Mouse (Mus musculus) bone marrow macrophage, adult 2 months (primary cell): ENCODE data around the gene Tamm41. TPM values are rescaled to one million over a fixed set of nuclear protein-coding genes. Genes with fewer than 3 reads are reported as not detected.

ENCODE experiments used
- H3K27ac ChIP-seq: 2 replicates; pipeline ENCODE4 v1.5.1; 2012; ENCODE audit warnings: low read depth, low read length; ENCODE audit not compliant: insufficient read depth
- H3K4me1 ChIP-seq: 2 replicates; pipeline ENCODE4 v1.6.1; 2012; ENCODE audit warnings: low read length; ENCODE audit not compliant: control insufficient read depth, insufficient read depth
- H3K4me3 ChIP-seq: 2 replicates; pipeline ENCODE4 v1.5.1; 2012; ENCODE audit warnings: mild to moderate bottlenecking, low read length, moderate library complexity; ENCODE audit not compliant: insufficient read depth
- CTCF ChIP-seq: IDR thresholded peaks from 2 replicates; pipeline ENCODE4 v1.5.1; 2012; ENCODE audit warnings: low read depth, mild to moderate bottlenecking, low read length, moderate library complexity
- POLR2A ChIP-seq: IDR thresholded peaks from 2 replicates; pipeline ENCODE4 v1.6.1; 2012; ENCODE audit warnings: mild to moderate bottlenecking, low read depth, low read length, borderline replicate concordance
- polyA plus RNA-seq: library from polyadenylated mRNA; stranded (reverse); fragments of >200 nt; gene quantifications from 2 replicates; pipeline ENCODE4 v1.2.4, GENCODE M21; 2012; ENCODE audit not compliant: missing spikeins, insufficient read depth, insufficient read length

The Tamm41 gene
- polyA plus RNA-seq, 1 experiment: 18.8 TPM

DNA sequence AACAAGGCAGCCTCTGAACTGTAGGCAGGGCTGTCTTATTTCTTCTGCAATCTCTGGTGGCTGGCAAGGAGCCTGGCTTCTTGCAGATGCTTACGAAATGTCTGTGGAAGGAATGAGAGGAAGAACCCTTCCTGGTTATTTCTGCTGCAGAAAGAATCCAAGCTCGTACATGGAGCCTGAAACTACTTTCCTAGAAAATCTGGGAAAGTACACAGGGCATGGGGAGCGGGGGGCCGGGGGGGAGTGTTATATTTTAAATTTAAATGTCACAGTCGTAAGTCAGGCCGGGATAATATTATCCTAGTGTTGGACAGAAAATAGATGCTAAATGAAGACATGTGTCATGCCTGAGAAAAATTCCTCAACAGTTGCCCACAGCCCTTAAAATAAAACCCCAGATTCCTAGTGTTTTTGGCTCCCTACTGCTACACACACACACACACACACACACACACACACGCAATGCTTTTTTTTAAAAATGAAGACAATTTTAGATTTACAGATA is 60.7 kb downstream of the Tamm41 start:
- Histone ChIP-seq H3K4me3 (no peak overlapping the region), H3K27ac (no peak overlapping the region), H3K4me1 (no peaks in the 10 kb centered on the region)
- TF ChIP-seq CTCF (no peak), POLR2A (no peak)

DNA sequence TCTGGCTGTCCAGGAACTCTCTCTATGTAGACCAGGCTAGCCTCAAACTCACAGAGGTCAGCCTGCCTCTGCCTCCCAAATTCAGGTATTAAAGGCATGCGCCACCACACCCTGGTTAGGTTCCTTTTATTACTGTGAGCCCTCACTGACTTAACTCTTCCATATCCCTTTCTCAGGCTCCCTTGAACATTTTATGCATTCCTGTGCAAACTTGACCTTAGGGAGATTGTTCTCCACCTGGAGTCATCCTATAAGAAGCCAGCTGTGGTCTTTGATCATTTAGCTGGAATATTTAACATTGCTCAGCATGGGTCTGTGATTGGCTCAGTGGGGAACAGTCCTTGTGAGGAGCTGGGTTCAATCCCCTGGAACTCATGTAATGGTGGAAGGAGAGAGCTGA is 63.3 kb downstream of the Tamm41 start:
- Histone ChIP-seq H3K4me3 (no peak overlapping the region), H3K27ac (no peak overlapping the region), H3K4me1 (no peaks in the 10 kb centered on the region)
- no peak for TF ChIP-seq CTCF
- TF ChIP-seq POLR2A: no peak

DNA sequence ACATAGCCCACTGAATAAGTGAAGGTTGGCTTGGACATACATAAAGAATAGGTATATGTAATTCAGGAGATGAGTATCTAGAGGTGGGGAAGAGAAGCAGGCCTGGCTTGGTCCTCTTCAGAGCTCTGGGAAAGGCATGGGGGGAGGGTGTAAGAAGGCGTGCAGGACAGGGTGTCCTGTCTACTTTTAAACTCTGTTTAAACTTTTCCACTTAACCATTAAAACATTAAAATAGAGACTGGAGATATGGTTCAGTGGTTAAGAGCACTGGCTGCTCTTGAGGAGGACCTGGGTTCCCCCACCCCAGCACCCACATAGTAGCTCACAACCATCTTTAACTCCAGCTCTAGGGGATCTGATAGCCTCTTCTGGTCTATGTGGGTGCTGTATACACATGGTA is 64.7 kb downstream of the Tamm41 start:
- Histone ChIP-seq H3K27ac (no peak overlapping the region), H3K4me1 (no peaks in the 10 kb centered on the region), H3K4me3 (no peak overlapping the region)
- TF ChIP-seq CTCF: no peak

DNA sequence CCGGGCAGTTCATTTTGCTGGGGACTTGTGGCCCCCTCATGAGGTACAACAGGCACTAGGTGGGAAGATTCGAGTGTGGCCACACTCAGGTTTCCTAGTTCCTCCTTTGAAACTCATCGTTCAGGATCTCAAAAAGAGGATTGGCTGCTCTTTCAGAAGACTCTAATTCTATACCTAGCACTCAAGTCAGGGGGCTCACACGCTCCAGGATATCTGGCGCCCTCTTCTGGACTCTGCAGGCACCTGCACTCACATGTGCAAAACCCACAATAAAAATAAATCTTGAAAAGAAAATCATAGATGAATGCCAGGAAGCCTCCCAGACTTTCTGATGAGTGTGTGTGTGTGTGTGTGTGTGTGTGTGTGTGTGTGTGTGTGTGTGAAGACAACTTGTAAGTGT is 66.8 kb downstream of the Tamm41 start:
- H3K27ac ChIP-seq: no peak overlapping the region
- no peaks in the 10 kb centered on the region for H3K4me1 ChIP-seq
- TF ChIP-seq CTCF (peak; percentile 7; the same call in 1 of the 2 replicates), POLR2A (no peak)

DNA sequence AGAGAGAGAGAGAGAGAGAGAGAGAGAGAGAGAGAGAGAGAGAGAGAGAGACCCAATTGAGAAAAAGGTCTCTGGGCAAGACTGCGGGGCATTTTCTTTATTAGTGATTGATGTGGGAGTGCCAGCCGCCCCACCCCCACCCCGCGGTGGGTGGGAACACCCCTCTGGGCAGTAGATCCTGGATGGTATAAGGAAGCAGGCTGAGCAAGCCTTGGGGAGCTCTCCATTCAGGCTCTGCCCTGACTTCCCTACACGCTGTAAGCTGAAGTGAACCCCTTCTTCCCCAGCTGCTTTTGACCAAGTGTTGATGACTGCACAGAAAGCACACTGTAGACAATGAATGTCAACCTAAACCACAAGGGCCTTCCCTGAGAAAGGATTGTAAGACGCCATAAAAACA is 67.3 kb downstream of the Tamm41 start:
- H3K4me3 ChIP-seq: no peak overlapping the region
- no peak overlapping the region for H3K27ac ChIP-seq
- TF ChIP-seq CTCF (no peak), POLR2A (no peak)
- H3K4me1 ChIP-seq: no peaks in the 10 kb centered on the region

More for the DNA sequence above, 66.8 kb downstream of the Tamm41 start:
- H3K4me3 ChIP-seq: no peak overlapping the region

DNA sequence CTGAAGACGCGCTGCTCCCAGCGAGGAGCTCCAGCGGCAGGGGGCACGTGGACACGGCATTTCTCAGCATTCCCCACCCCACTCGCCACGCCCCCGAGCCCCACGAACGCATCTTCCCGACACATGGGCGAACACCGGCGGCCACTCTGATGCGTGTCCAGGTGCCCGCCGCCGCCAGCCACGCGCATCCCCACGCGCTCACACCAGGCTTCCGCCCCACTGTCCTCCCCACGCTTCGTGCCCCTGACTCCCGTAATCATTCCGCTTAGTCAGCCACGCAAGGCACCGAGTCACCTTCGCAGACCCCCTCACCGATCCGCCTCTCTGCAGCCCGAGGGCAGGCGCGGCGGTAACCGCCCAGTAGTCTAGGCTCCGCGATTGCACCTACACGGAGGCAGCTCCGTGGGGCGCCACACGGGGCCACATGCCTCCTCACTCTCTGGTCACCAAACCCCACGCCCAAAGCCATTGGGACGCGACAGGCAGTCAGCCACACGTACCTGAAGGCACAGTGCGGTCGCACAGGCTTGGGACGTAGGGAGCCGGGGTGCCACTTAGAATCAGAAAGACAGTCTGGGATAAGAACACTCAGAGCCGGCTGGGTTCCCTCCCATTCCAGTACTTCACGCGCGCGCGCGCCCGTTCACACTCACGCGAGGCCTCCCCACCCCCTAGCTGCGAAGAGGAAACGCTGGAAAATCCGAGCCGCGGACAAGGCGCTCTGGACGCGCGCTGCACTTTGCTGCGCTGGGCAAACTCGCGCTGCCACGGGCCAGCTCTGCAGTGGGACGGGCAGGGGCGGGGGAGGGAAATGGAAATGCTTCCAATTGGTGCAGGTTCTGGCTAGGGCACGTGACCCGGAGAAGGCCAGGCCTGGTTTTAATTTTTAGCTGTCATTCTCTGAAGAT is 68.2 kb downstream of the Tamm41 start, which contains the start of gene Vgll4:
Vgll4 (minus strand) TSS at position 782 of the 908 bp plus-strand sequence.
- Histone ChIP-seq H3K27ac (no peak within 1 kb of the TSS), H3K4me3 (peak within 1 kb of the TSS; percentile 67), H3K4me1 (no peaks in the 10 kb centered on the region)
- TF ChIP-seq CTCF (no peak), POLR2A (no peak)

DNA sequence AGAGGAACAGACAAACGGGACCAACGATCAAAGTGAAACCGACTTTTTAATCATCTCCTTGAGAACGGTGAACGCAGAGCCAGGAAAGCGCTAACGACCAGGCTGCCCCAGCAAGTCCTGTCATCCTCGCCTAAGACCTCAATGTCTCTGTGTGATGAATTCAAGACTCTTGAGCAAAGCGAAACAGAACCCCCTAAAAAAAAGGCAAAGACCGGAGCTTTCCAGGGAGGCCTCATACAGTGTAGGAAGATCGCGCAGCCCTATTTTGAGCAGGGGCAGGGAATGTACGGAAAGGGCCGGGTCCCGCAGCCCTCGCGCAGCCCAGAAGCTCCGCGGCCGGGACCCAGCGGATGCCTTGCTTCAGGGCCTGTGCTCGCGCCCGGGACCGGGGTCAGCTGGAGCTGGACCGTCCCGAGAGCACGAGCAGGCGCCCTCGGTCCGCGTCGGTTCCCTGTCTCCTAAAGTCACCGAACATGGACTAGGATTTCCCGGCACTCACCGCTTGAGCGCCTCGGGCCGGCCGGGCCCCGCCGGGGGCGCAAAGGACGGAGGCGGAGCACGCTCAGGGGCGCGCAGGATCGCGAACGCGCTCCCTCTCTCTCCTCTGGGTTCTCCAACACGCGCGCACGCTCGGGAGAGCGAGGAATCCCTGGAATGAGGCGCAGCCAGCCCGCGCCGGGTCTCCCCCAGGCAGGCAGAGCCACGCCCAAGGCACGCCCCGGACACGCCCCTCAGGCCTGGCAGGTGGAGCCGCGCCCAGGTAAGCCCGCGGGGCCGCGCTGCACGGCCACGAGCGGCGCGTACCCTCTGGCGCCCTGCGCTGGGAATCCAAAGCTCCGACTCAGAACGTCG is 69.1 kb downstream of the Tamm41 start:
- no peaks in the 10 kb centered on the region for H3K4me1 ChIP-seq
- H3K27ac ChIP-seq: no peak overlapping the region
- peak overlapping the region; percentile 67 for H3K4me3 ChIP-seq
- TF ChIP-seq POLR2A: no peak
- no peak for TF ChIP-seq CTCF

DNA sequence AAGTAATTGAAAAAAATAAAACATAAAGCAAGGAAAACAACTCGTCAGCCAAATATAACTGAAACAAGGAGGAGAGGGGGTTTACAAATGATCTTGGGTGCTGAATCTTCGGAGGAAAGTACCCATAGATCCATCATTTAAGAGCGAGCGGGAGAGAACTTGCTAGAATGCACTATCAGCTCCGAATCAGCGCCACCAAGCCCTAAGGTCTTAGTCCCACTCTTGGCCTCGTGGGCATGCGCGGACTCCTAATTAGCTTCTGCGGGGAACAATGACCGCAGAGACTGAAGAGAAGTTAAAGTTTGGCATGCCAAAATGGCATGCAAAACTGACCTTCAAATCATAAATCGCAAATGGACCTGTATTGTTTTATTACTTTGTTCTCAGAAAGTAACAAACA is 70.1 kb downstream of the Tamm41 start:
- no peak overlapping the region for H3K4me3 ChIP-seq
- H3K27ac ChIP-seq: no peak overlapping the region
- TF ChIP-seq POLR2A (no peak), CTCF (no peak)
- no peaks in the 10 kb centered on the region for H3K4me1 ChIP-seq

DNA sequence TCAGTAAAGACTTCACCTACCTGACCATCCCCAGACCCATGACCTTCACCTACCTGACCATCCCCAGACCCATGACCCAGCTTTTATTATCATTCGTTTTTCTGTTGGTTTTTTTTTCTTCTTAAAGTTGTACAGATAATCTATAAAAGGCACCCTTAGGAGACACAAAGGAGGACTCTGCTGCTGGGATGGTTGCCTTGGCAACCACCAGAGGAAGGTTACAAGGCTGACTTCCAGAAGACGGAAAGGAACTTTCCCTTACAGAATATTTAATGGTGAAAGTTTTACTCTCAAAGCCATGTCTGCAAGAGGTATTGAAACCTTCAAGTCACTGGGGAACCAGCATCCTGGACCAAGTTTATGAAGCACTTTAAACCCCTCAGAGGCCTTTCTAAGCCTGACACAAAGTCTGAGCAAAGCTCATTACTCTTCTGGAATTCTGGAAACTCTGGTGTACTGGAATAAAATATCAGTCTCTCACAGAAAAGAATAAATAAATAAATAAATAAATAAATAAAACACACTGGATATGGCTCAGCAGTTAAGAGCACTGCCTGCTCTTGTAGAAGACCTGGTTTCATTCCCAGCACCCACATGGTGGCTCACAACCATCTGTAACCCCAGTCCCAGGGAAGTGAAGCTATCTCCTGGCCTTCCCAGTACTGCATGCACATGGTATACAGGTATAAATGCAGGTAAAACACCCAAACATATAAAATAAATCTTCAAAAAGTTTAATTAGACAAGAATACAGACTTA is 71.1 kb downstream of the Tamm41 start:
- TF ChIP-seq POLR2A (no peak), CTCF (no peak)
- Histone ChIP-seq H3K4me3 (no peak overlapping the region), H3K27ac (no peak overlapping the region), H3K4me1 (no peaks in the 10 kb centered on the region)
